ENCODE assay signal across 8 mouse cellular contexts in genomic region chr15:80015211-80015952, GRCm38 (mm10). TPM values are rescaled to one million over a fixed set of nuclear protein-coding genes. Genes with fewer than 3 reads are reported as not detected.
DNase-seq lines count a peak whose midpoint lies in the region; ATAC-seq and TF ChIP-seq lines count a peak whose summit lies in the region.

No protein-coding gene starts in this region.

- peak; percentile 31 for DNase-seq in cerebellum, adult 9-11 months
- DNase-seq in lung, embryonic 14.5 days = no peak
- no peak for DNase-seq in lung, postnatal 14 days
- DNase-seq in left cerebral cortex, postnatal 36 days (ENCODE audit: low spot score in 2 of 2) = peak; percentile 66 to 79
- DNase-seq in gastrocnemius, adult 18-20 months (ENCODE audit: low spot score) = no peak
- DNase-seq in Muller cell, postnatal 12 days (ENCODE audit: inconsistent ontology term) = no peak

- H3K4me3 ChIP-seq in lung, embryonic 14.5 days (ENCODE audit: low read depth, low read length) = no peak overlapping the region
- H3K4me3 ChIP-seq in stomach, embryonic 15.5 days (replicated peaks) = peak overlapping the region; percentile 61; the same call in 1 of the 2 replicates

- ATAC-seq in cerebellum, adult (ENCODE audit: insufficient number of reproducible peaks, low FRiP score, low TSS enrichment) = no peak
- no peak for ATAC-seq in lung, embryonic 14.5 days (ENCODE audit: insufficient read depth)
- no peak for ATAC-seq in stomach, embryonic 15.5 days (ENCODE audit: insufficient read depth, low FRiP score, low read depth)

- intact Hi-C loops in left cerebral cortex, postnatal 36 days (cut with DNase I) = loop anchor here (2.0 to 10.0 kb wide), 2 partner anchors 69 to 251 kb away; no protein-coding TSS in a partner anchor

- no peaks in the 10 kb centered on the region for H3K9me3 ChIP-seq in lung, embryonic 14.5 days (ENCODE audit: low read depth, low read length)
- no peaks in the 10 kb centered on the region for H3K9me3 ChIP-seq in stomach, embryonic 15.5 days

- 60% methylated on average over 7 of the region's 7 CpGs for WGBS in lung, embryonic 14.5 days
- WGBS in stomach, embryonic 15.5 days = 69% methylated on average over 7 of the region's 7 CpGs

- peaks cover 58% of the 10 kb centered on the region for H3K27me3 ChIP-seq in lung, embryonic 14.5 days (ENCODE audit: insufficient read depth, low read length)
- peaks cover 53% of the 10 kb centered on the region for H3K27me3 ChIP-seq in stomach, embryonic 15.5 days (replicated peaks)

- TF ChIP-seq CTCF in lung, embryonic 14.5 days (IDR thresholded peaks at IDR 0.05; ENCODE audit: low read depth) = no peak

- H3K36me3 ChIP-seq in lung, embryonic 14.5 days (ENCODE audit: insufficient read depth) = no peaks in the 10 kb centered on the region
- no peaks in the 10 kb centered on the region for H3K36me3 ChIP-seq in stomach, embryonic 15.5 days

- no peak overlapping the region for H3K9ac ChIP-seq in lung, embryonic 14.5 days
- H3K9ac ChIP-seq in stomach, embryonic 15.5 days = no peak overlapping the region

- peak overlapping the region; percentile 94; the same call in 1 of the 2 replicates for H3K4me2 ChIP-seq in lung, embryonic 14.5 days
- peak overlapping the region; percentile 96 for H3K4me2 ChIP-seq in stomach, embryonic 15.5 days

- H3K27ac ChIP-seq in lung, embryonic 14.5 days (ENCODE audit: low read depth) = no peak overlapping the region
- no peak overlapping the region for H3K27ac ChIP-seq in stomach, embryonic 15.5 days

- peaks cover 4% of the 10 kb centered on the region; the same call in 1 of the 2 replicates for H3K4me1 ChIP-seq in lung, embryonic 14.5 days (ENCODE audit: insufficient read depth)
- peaks cover 29% of the 10 kb centered on the region for H3K4me1 ChIP-seq in stomach, embryonic 15.5 days

RNA-seq across cellular contexts. Expression of gene Pdgfb, which starts 0.6 kb away (rescaled TPM):
- polyA plus RNA-seq in lung, embryonic 14.5 days (2014; fragmentation: Nextera tagmentation; extraction: Ambion mirVana) = 11.6 and 13.0 TPM in 2 replicates
- total RNA-seq in left cerebral cortex, postnatal 36 days (2021) = 10 to 100 TPM; 31.3 to 32.4 TPM
- 4.7 and 4.8 TPM in 2 replicates for polyA plus RNA-seq in stomach, embryonic 15.5 days (2015; fragmentation: Nextera tagmentation; extraction: Ambion mirVana)
- total RNA-seq in gastrocnemius, adult 18-20 months (2021) = 10 to 100 TPM; 12.9 to 22.1 TPM

RNA-seq across cellular contexts. Expression of gene Cbx7, which starts 44.5 kb away (rescaled TPM):
- polyA plus RNA-seq in lung, embryonic 14.5 days (2014; fragmentation: Nextera tagmentation; extraction: Ambion mirVana) = 2.3 TPM in 2 replicates
- total RNA-seq in left cerebral cortex, postnatal 36 days (2021) = 10 to 100 TPM; 40.5 to 46.5 TPM
- 4.9 and 5.6 TPM in 2 replicates for polyA plus RNA-seq in stomach, embryonic 15.5 days (2015; fragmentation: Nextera tagmentation; extraction: Ambion mirVana)
- 10 to 100 TPM; 20.5 to 22.9 TPM for total RNA-seq in gastrocnemius, adult 18-20 months (2021)

Comparison
In these comparisons a context has a peak if more than half of its experiments do, and no peak if none do; other contexts are left out.
1. DNase-seq: peak in cerebellum, adult 9-11 months (single experiment) and left cerebral cortex, postnatal 36 days (2 of 2); none in lung, embryonic 14.5 days (single experiment), lung, postnatal 14 days (single experiment), gastrocnemius, adult 18-20 months (single experiment) and Muller cell, postnatal 12 days (single experiment).